ENCODE assay signal across 34 mouse cellular contexts in the genomic region with DNA sequence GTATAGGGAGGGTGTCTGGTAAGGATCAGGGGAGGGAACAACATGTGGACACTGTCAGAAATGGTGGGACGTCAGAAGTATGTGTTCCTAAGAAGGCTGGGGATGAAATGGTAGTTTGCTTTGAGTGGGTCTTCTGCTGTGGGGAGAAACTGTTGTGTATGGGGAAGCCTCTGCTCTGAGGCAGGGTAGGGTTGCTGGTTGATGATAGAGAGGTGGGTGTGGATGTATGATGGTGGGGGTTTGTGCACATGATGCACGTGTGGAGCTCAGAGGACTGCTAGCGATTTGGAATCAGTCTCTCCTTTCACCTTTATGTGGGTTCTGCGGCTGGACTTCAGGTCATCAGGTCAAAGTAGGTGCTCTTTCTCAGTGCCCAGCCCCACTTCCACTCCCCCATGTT. TPM values are rescaled to one million over a fixed set of nuclear protein-coding genes. Genes with fewer than 3 reads are reported as not detected.
DNase-seq lines count a peak whose midpoint lies in the region; ATAC-seq and TF ChIP-seq lines count a peak whose summit lies in the region.
"Had no signal": no experiment of that assay in that cellular context is flagged by ENCODE, and none has a peak within 500 bp of the region (broad histone marks: within the 10 kb centered on the region; RNA-seq: fewer than 3 reads in every experiment).

No protein-coding gene starts in this region.

- peaks cover 17% of the 10 kb centered on the region for H3K4me1 ChIP-seq in heart, embryonic 12.5 days (replicated peaks)
- H3K4me1 ChIP-seq in liver, embryonic 13.5 days (replicated peaks), result peaks cover 42% of the 10 kb centered on the region
- H3K4me1 ChIP-seq in MEL (ENCODE audit: control insufficient read depth in 1 of 2, insufficient read depth in 2 of 2, low read length in 2 of 2), result peaks cover 3 to 19% of the 10 kb centered on the region in 2 experiments; a peak in 2 of 4 replicates

- WGBS in heart, embryonic 12.5 days, result 80% methylated on average over 4 of the region's 4 CpGs
- 78% methylated on average over 4 of the region's 4 CpGs for WGBS in liver, embryonic 13.5 days (ENCODE audit: insufficient replicate concordance)

- no peak overlapping the region for H3K9ac ChIP-seq in heart, embryonic 12.5 days
- peak overlapping the region; percentile 17; the same call in 1 of the 2 replicates for H3K9ac ChIP-seq in liver, embryonic 13.5 days
- no peak overlapping the region for H3K9ac ChIP-seq in MEL (ENCODE audit: control insufficient read depth, low read depth, low read length, poor library complexity, severe bottlenecking)
- H3K9ac ChIP-seq: embryonic facial prominence, embryonic 13.5 days; forebrain, postnatal 0 days; heart, embryonic 13.5 days; hindbrain, embryonic 15.5 days had no signal

- TF ChIP-seq RAD21 in MEL (IDR thresholded peaks at IDR 0.05; ENCODE audit: low read depth, low read length), result no peak

- no peak overlapping the region for H3K27ac ChIP-seq in heart, embryonic 12.5 days (ENCODE audit: poor library complexity, severe bottlenecking)
- H3K27ac ChIP-seq in liver, embryonic 13.5 days, result no peak overlapping the region
- H3K27ac ChIP-seq in MEL (ENCODE audit: control insufficient read depth, low read depth, low read length), result no peak overlapping the region
- H3K27ac ChIP-seq: embryonic facial prominence, embryonic 10.5 days; embryonic facial prominence, embryonic 13.5 days; gastrocnemius, adult 2 months; heart, embryonic 13.5 days; hindbrain, embryonic 15.5 days had no signal

- H3K9me3 ChIP-seq in heart, embryonic 12.5 days (replicated peaks), result no peaks in the 10 kb centered on the region
- no peaks in the 10 kb centered on the region for H3K9me3 ChIP-seq in liver, embryonic 13.5 days (replicated peaks)
- no peaks in the 10 kb centered on the region for H3K9me3 ChIP-seq in MEL (replicated peaks; ENCODE audit: insufficient read depth, low read length)
- H3K9me3 ChIP-seq: embryonic facial prominence, embryonic 10.5 days; embryonic facial prominence, embryonic 13.5 days; heart, embryonic 13.5 days; hindbrain, embryonic 15.5 days had no signal

- H3K27me3 ChIP-seq in heart, embryonic 12.5 days (replicated peaks), result no peaks in the 10 kb centered on the region
- no peaks in the 10 kb centered on the region for H3K27me3 ChIP-seq in liver, embryonic 13.5 days
- H3K27me3 ChIP-seq in MEL (ENCODE audit: control insufficient read depth in 1 of 2, insufficient read depth in 2 of 2, low read length in 2 of 2), result no peaks in the 10 kb centered on the region
- H3K27me3 ChIP-seq: CH12.LX; embryonic facial prominence, embryonic 13.5 days; heart, embryonic 13.5 days; hindbrain, embryonic 15.5 days had no signal

- peaks cover 84% of the 10 kb centered on the region for H3K36me3 ChIP-seq in heart, embryonic 12.5 days
- H3K36me3 ChIP-seq in liver, embryonic 13.5 days, result peaks cover 90% of the 10 kb centered on the region
- H3K36me3 ChIP-seq in MEL (ENCODE audit: control insufficient read depth in 1 of 2, insufficient read depth in 2 of 2, low read length in 2 of 2), result peaks cover 45 to 69% of the 10 kb centered on the region in 2 experiments

- H3K4me2 ChIP-seq in heart, embryonic 12.5 days, result no peak overlapping the region
- no peak overlapping the region for H3K4me2 ChIP-seq in liver, embryonic 13.5 days
- H3K4me2 ChIP-seq: embryonic facial prominence, embryonic 13.5 days; heart, embryonic 13.5 days; hindbrain, embryonic 15.5 days had no signal

- TF ChIP-seq POLR2A in MEL (IDR thresholded peaks at IDR 0.05; ENCODE audit: control insufficient read depth in 1 of 2, insufficient read depth in 1 of 2, low read depth in 1 of 2, low read length in 2 of 2, poor library complexity in 1 of 2), result no peak

- TF ChIP-seq CTCF in MEL (IDR thresholded peaks at IDR 0.05 in 2 of 3, conservative IDR thresholded peaks at IDR 0.05 in 1 of 3; ENCODE audit: control insufficient read depth in 1 of 3, insufficient read depth in 1 of 3, low read depth in 2 of 3, low read length in 3 of 3, poor library complexity in 1 of 3, severe bottlenecking in 1 of 3), result no peak

- DNase-seq in heart, adult 11 months, result peak; percentile 64
- no peak for DNase-seq in liver, embryonic 13.5 days
- DNase-seq in liver (no peak), MEL (ENCODE audit: low read depth, low spot score) (peak; percentile 10)
- DNase-seq in embryo, embryonic 11 days, result no peak
- no peak for DNase-seq in cerebellum, adult 9-11 months
- DNase-seq: adrenal gland, adult 8-10 months; adrenal gland, postnatal 25 days; B cell, adult 2 months; cerebellum, adult 11-12 months; cerebellum, adult 8-10 months; cerebellum, postnatal 14 days; forebrain, postnatal 0 days; gastrocnemius, adult 2 months; gastrocnemius, postnatal 14 days; heart, adult 18-20 months; heart, postnatal 14 days; heart, postnatal 4 days; kidney, adult 11 months had no signal

- peaks cover 51% of the 10 kb centered on the region for H3K79me2 ChIP-seq in MEL (ENCODE audit: control insufficient read depth, insufficient read depth, low read length, poor library complexity)

- ATAC-seq in heart, embryonic 12.5 days (ENCODE audit: insufficient number of reproducible peaks, low FRiP score), result no peak
- ATAC-seq in liver, embryonic 13.5 days (ENCODE audit: low read depth), result no peak
- ATAC-seq: activated CD4-positive, CD25-positive, alpha-beta regulatory T cell, adult 4 months; forebrain, embryonic 14.5 days; forebrain, postnatal 0 days had no signal

- TF ChIP-seq EP300 in MEL (IDR thresholded peaks at IDR 0.05; ENCODE audit: low read depth in 1 of 2, low read length in 2 of 2), result no peak

- no peak overlapping the region for H3K4me3 ChIP-seq in heart, embryonic 12.5 days
- H3K4me3 ChIP-seq in liver, embryonic 13.5 days (replicated peaks), result no peak overlapping the region
- H3K4me3 ChIP-seq in MEL (ENCODE audit: control insufficient read depth in 1 of 2, insufficient read depth in 1 of 2, low read depth in 2 of 2, low read length in 2 of 2), result no peak overlapping the region
- H3K4me3 ChIP-seq: embryonic facial prominence, embryonic 10.5 days; embryonic facial prominence, embryonic 13.5 days; gastrocnemius, adult 2 months; heart, embryonic 13.5 days; hindbrain, embryonic 15.5 days had no signal

TF ChIP-seq in MEL, 35 proteins besides CTCF, POLR2A, EP300 and RAD21:
- TF ChIP-seq MYC (IDR thresholded peaks at IDR 0.05; ENCODE audit: low read depth, low read length) (no peak), MAFK (IDR thresholded peaks at IDR 0.05; ENCODE audit: borderline replicate concordance, low read depth, low read length) (no peak), JUND (IDR thresholded peaks at IDR 0.05; ENCODE audit: low read depth, low read length) (no peak), TAL1 (IDR thresholded peaks at IDR 0.05; ENCODE audit: low read length) (no peak), POLR2AphosphoS5 (IDR thresholded peaks at IDR 0.05; ENCODE audit: borderline replicate concordance, low read depth, low read length) (no peak), GABPA (IDR thresholded peaks at IDR 0.05; ENCODE audit: low read depth, low read length) (no peak), ZKSCAN1 (IDR thresholded peaks at IDR 0.05; ENCODE audit: low read depth, low read length) (no peak), USF2 (IDR thresholded peaks at IDR 0.05; ENCODE audit: borderline replicate concordance in 1 of 2, insufficient read depth in 1 of 2, low read depth in 1 of 2, low read length in 2 of 2) (no peak), MAZ (IDR thresholded peaks at IDR 0.05; ENCODE audit: low read depth, low read length) (no peak), SMC3 (IDR thresholded peaks at IDR 0.05; ENCODE audit: low read depth, low read length) (no peak), POLR2AphosphoS2 (IDR thresholded peaks at IDR 0.05; ENCODE audit: low read length) (no peak), BHLHE40 (IDR thresholded peaks at IDR 0.05; ENCODE audit: borderline replicate concordance, low read depth, low read length) (no peak), USF1 (IDR thresholded peaks at IDR 0.05; ENCODE audit: low read depth, low read length) (no peak), MEF2A (IDR thresholded peaks at IDR 0.05; ENCODE audit: extremely low read depth, insufficient replicate concordance, low read depth, low read length, poor library complexity, severe bottlenecking) (no peak), SIN3A (IDR thresholded peaks at IDR 0.05; ENCODE audit: low read length) (no peak), NELFE (IDR thresholded peaks at IDR 0.05; ENCODE audit: low read depth, low read length) (no peak), NRF1 (IDR thresholded peaks at IDR 0.05; ENCODE audit: insufficient read depth, low read depth, low read length, poor library complexity, severe bottlenecking) (no peak), MAX (IDR thresholded peaks at IDR 0.05; ENCODE audit: low read length) (no peak), MYB (IDR thresholded peaks at IDR 0.05; ENCODE audit: low read depth, low read length) (no peak), CHD2 (IDR thresholded peaks at IDR 0.05; ENCODE audit: low read length) (no peak)

RNA-seq across cellular contexts. Expression of a gene that starts 6.3 kb away (rescaled TPM):
- polyA plus RNA-seq in heart, embryonic 12.5 days (2016; fragmentation: Nextera tagmentation; extraction: Ambion mirVana), result 98.2 and 103 TPM in 2 replicates
- polyA plus RNA-seq in liver, embryonic 13.5 days (2015; fragmentation: Nextera tagmentation; extraction: Ambion mirVana), result 81.4 and 82.3 TPM in 2 replicates
- total RNA-seq in MEL (2012; rRNA removed), result 257 and 258 TPM in 2 replicates
- polyA plus RNA-seq in MEL (2012; ENCODE audit: insufficient read depth in 1 of 2, insufficient read length in 2 of 2, low read depth in 1 of 2, low replicate concordance in 2 of 2, missing spikeins in 1 of 2), result 100 to 1,000 TPM; 311 to 339 TPM

RNA-seq across cellular contexts. Expression of a gene that starts 39.9 kb away (rescaled TPM):
- not detected in 2 replicates for polyA plus RNA-seq in heart, embryonic 12.5 days (2016; fragmentation: Nextera tagmentation; extraction: Ambion mirVana)
- polyA plus RNA-seq in liver, embryonic 13.5 days (2015; fragmentation: Nextera tagmentation; extraction: Ambion mirVana), result not detected in 2 replicates
- total RNA-seq in MEL (2012; rRNA removed), result not detected in 2 replicates
- not detected for polyA plus RNA-seq in MEL (2012; ENCODE audit: insufficient read depth in 1 of 2, insufficient read length in 2 of 2, low read depth in 1 of 2, low replicate concordance in 2 of 2, missing spikeins in 1 of 2)
- total RNA-seq: adrenal gland, adult 8-10 months; adrenal gland, postnatal 25 days; CH12.LX; common myeloid progenitor, adult 5-6 weeks; forebrain, postnatal 0 days; gastrocnemius, adult 2 months; gastrocnemius, postnatal 14 days; gastrocnemius, postnatal 4 days; heart, adult 18-20 months; heart, postnatal 14 days; heart, postnatal 4 days had no signal
- polyA plus RNA-seq: activated CD4-positive, CD25-positive, alpha-beta regulatory T cell, adult 4 months; brain, embryonic 14.5 days; embryonic facial prominence, embryonic 10.5 days; embryonic facial prominence, embryonic 13.5 days; forebrain, embryonic 11.5 days; forebrain, embryonic 14.5 days; forebrain, postnatal 0 days; frontal cortex, adult 2 months; heart, embryonic 13.5 days; heart, embryonic 16.5 days; hindbrain, embryonic 11.5 days; hindbrain, embryonic 15.5 days had no signal

RNA-seq across cellular contexts. Expression of a gene that starts 56.1 kb away (rescaled TPM):
- not detected in 2 replicates for polyA plus RNA-seq in heart, embryonic 12.5 days (2016; fragmentation: Nextera tagmentation; extraction: Ambion mirVana)
- not detected in 2 replicates for polyA plus RNA-seq in liver, embryonic 13.5 days (2015; fragmentation: Nextera tagmentation; extraction: Ambion mirVana)
- not detected in 2 replicates for total RNA-seq in MEL (2012; rRNA removed)
- polyA plus RNA-seq in MEL (2012; ENCODE audit: insufficient read depth in 1 of 2, insufficient read length in 2 of 2, low read depth in 1 of 2, low replicate concordance in 2 of 2, missing spikeins in 1 of 2), result not detected
- total RNA-seq: adrenal gland, adult 8-10 months; adrenal gland, postnatal 25 days; CH12.LX; common myeloid progenitor, adult 5-6 weeks; forebrain, postnatal 0 days; gastrocnemius, adult 2 months; gastrocnemius, postnatal 14 days; gastrocnemius, postnatal 4 days; heart, adult 18-20 months; heart, postnatal 14 days; heart, postnatal 4 days had no signal
- polyA plus RNA-seq: activated CD4-positive, CD25-positive, alpha-beta regulatory T cell, adult 4 months; brain, embryonic 14.5 days; embryonic facial prominence, embryonic 10.5 days; embryonic facial prominence, embryonic 13.5 days; forebrain, embryonic 11.5 days; forebrain, embryonic 14.5 days; forebrain, postnatal 0 days; frontal cortex, adult 2 months; heart, embryonic 13.5 days; heart, embryonic 16.5 days; hindbrain, embryonic 11.5 days; hindbrain, embryonic 15.5 days had no signal

Comparison
In these comparisons a context has a peak if more than half of its experiments do, and no peak if none do; other contexts are left out.
1. DNase-seq: peak in heart, adult 11 months (single experiment) and MEL (single experiment); none in liver, embryonic 13.5 days (single experiment), liver (single experiment), embryo, embryonic 11 days (single experiment) and cerebellum, adult 9-11 months (single experiment).